Comparison of ENCODE assay signal across 30 mouse cellular contexts in genomic region chr11:89831577-89832110, GRCm38 (mm10). TPM values are rescaled to one million over a fixed set of nuclear protein-coding genes. Genes with fewer than 3 reads are reported as not detected.
DNase-seq lines count a peak whose midpoint lies in the region; ATAC-seq lines count a peak whose summit lies in the region.
"Had no signal": no experiment of that assay in that cellular context is flagged by ENCODE, and none has a peak within 500 bp of the region (broad histone marks: within the 10 kb centered on the region; RNA-seq: fewer than 3 reads in every experiment).

No protein-coding gene starts in this region.

- peak; percentile 78 for ATAC-seq in kidney, embryonic 16.5 days (ENCODE audit: low FRiP score, low TSS enrichment)
- 0 out of 2 replicates have a peak, but pooled peaks have one; percentile 64 for ATAC-seq in embryonic facial prominence, embryonic 12.5 days (ENCODE audit: insufficient number of reproducible peaks, insufficient read depth, low FRiP score, low TSS enrichment)
- ATAC-seq: activated CD4-positive, CD25-positive, alpha-beta regulatory T cell, adult 4 months; forebrain, embryonic 15.5 days; hindbrain, postnatal 0 days; midbrain, embryonic 15.5 days had no signal

- H3K9me3 ChIP-seq in kidney, embryonic 16.5 days (ENCODE audit: low read length) = no peaks in the 10 kb centered on the region
- H3K9me3 ChIP-seq in embryonic facial prominence, embryonic 12.5 days = no peaks in the 10 kb centered on the region
- H3K9me3 ChIP-seq: forebrain, embryonic 10.5 days; forebrain, embryonic 15.5 days; heart, embryonic 12.5 days; hindbrain, embryonic 12.5 days; limb, embryonic 12.5 days; lung, embryonic 15.5 days; midbrain, embryonic 10.5 days; midbrain, embryonic 15.5 days; neural tube, embryonic 15.5 days had no signal

- peaks cover 15% of the 10 kb centered on the region for H3K4me1 ChIP-seq in kidney, embryonic 16.5 days (ENCODE audit: insufficient read depth, low read length)
- H3K4me1 ChIP-seq in embryonic facial prominence, embryonic 12.5 days = 0 out of 2 replicates have a peak, but pooled peaks cover 5% of the 10 kb centered on the region
- H3K4me1 ChIP-seq: forebrain, embryonic 15.5 days; heart, embryonic 12.5 days; hindbrain, embryonic 12.5 days; midbrain, embryonic 10.5 days; midbrain, embryonic 15.5 days; neural tube, embryonic 15.5 days had no signal

- peak; percentile 18 to 31 for DNase-seq in heart, postnatal 10 days
- no peak for DNase-seq in heart, adult 18-20 months
- no peak for DNase-seq in kidney, adult 8-10 months
- DNase-seq in Muller cell, postnatal 12 days (ENCODE audit: inconsistent ontology term) = peak; percentile 11
- no peak for DNase-seq in cerebellum, adult 9-11 months
- DNase-seq: adrenal gland, adult 2 months; adrenal gland, postnatal 36 days; B cell, adult 2 months; cerebellum, adult 18-20 months; cerebellum, postnatal 14 days; kidney, adult 2 months; right cerebral cortex, adult 18-20 months; spleen, adult 18-20 months; thymus, postnatal 14 days had no signal

- no peak overlapping the region for H3K4me2 ChIP-seq in kidney, embryonic 16.5 days (replicated peaks; ENCODE audit: low read depth, low read length)
- no peak overlapping the region for H3K4me2 ChIP-seq in embryonic facial prominence, embryonic 12.5 days (replicated peaks)
- H3K4me2 ChIP-seq: forebrain, embryonic 15.5 days; heart, embryonic 12.5 days; hindbrain, embryonic 12.5 days; limb, embryonic 12.5 days; liver, embryonic 11.5 days; lung, embryonic 15.5 days; midbrain, embryonic 15.5 days; neural tube, embryonic 15.5 days had no signal

- 31% methylated on average over 8 of the region's 8 CpGs for WGBS in kidney, embryonic 16.5 days
- WGBS in embryonic facial prominence, embryonic 12.5 days = 66% methylated on average over 8 of the region's 8 CpGs

- intact Hi-C loops in heart, postnatal 10 days (cut with DNase I) = no loop called here

- peak overlapping the region; percentile 63; the same call in 1 of the 2 replicates for H3K27ac ChIP-seq in kidney, embryonic 16.5 days (ENCODE audit: low read length)
- H3K27ac ChIP-seq in embryonic facial prominence, embryonic 12.5 days = no peak overlapping the region
- H3K27ac ChIP-seq: forebrain, embryonic 10.5 days; forebrain, embryonic 15.5 days; hindbrain, embryonic 12.5 days; hindbrain, postnatal 0 days; limb, embryonic 12.5 days; lung, embryonic 15.5 days; midbrain, embryonic 10.5 days; midbrain, embryonic 15.5 days; neural tube, embryonic 15.5 days had no signal

- no peak overlapping the region for H3K4me3 ChIP-seq in kidney, embryonic 16.5 days (ENCODE audit: low read length)
- H3K4me3 ChIP-seq in embryonic facial prominence, embryonic 12.5 days = no peak overlapping the region
- H3K4me3 ChIP-seq: forebrain, embryonic 10.5 days; forebrain, embryonic 15.5 days; heart, embryonic 12.5 days; hindbrain, embryonic 12.5 days; limb, embryonic 12.5 days; lung, embryonic 15.5 days; midbrain, embryonic 10.5 days; midbrain, embryonic 15.5 days; neural tube, embryonic 15.5 days had no signal

- H3K27me3 ChIP-seq in kidney, embryonic 16.5 days (ENCODE audit: insufficient read depth, low read length) = no peaks in the 10 kb centered on the region
- no peaks in the 10 kb centered on the region for H3K27me3 ChIP-seq in embryonic facial prominence, embryonic 12.5 days
- H3K27me3 ChIP-seq: forebrain, embryonic 15.5 days; heart, embryonic 12.5 days; hindbrain, embryonic 12.5 days; limb, embryonic 12.5 days; lung, embryonic 15.5 days; midbrain, embryonic 15.5 days; neural tube, embryonic 15.5 days had no signal

- 0 out of 2 replicates have a peak overlapping the region, but pooled peaks have one; percentile 22 for H3K9ac ChIP-seq in kidney, embryonic 16.5 days (replicated peaks; ENCODE audit: low read length)
- no peak overlapping the region for H3K9ac ChIP-seq in embryonic facial prominence, embryonic 12.5 days
- H3K9ac ChIP-seq: forebrain, embryonic 15.5 days; heart, embryonic 12.5 days; hindbrain, embryonic 12.5 days; limb, embryonic 12.5 days; lung, embryonic 15.5 days; midbrain, embryonic 15.5 days; neural tube, embryonic 15.5 days had no signal

- H3K36me3 ChIP-seq in kidney, embryonic 16.5 days (ENCODE audit: insufficient read depth, low read length) = no peaks in the 10 kb centered on the region
- H3K36me3 ChIP-seq in embryonic facial prominence, embryonic 12.5 days = no peaks in the 10 kb centered on the region
- H3K36me3 ChIP-seq: forebrain, embryonic 10.5 days; forebrain, embryonic 15.5 days; heart, embryonic 12.5 days; hindbrain, embryonic 12.5 days; limb, embryonic 12.5 days; lung, embryonic 15.5 days; midbrain, embryonic 10.5 days; midbrain, embryonic 15.5 days; neural tube, embryonic 15.5 days had no signal

RNA-seq across cellular contexts. Expression of gene Ankfn1, which starts 54.2 kb away (rescaled TPM):
- not detected for total RNA-seq in heart, postnatal 10 days (2021)
- under 1 TPM in 1 of 2 experiments, not detected in 1; 0.10 TPM for total RNA-seq in heart, adult 18-20 months (2021)
- polyA plus RNA-seq in kidney, embryonic 16.5 days (2015; fragmentation: Nextera tagmentation; extraction: Ambion mirVana) = 0.16 and 0.30 TPM in 2 replicates
- 0.50 and 0.63 TPM in 2 replicates for polyA plus RNA-seq in embryonic facial prominence, embryonic 12.5 days (2016; fragmentation: Nextera tagmentation; extraction: Ambion mirVana)
- total RNA-seq: megakaryocyte progenitor cell, adult 5-6 weeks had no signal
- polyA plus RNA-seq: activated CD4-positive, CD25-positive, alpha-beta regulatory T cell, adult 4 months; heart, embryonic 12.5 days; liver, embryonic 11.5 days; liver, embryonic 16.5 days had no signal

Comparison
In these comparisons a context has a peak if more than half of its experiments do, and no peak if none do; other contexts are left out.
1. DNase-seq: peak in heart, postnatal 10 days (2 of 2) and Muller cell, postnatal 12 days (single experiment); none in heart, adult 18-20 months (0 of 2), kidney, adult 8-10 months (0 of 2) and cerebellum, adult 9-11 months (single experiment).